Mouse (Mus musculus): ENCODE measurements at regions not wholly inside any gene's neighbourhood (a gene's known extent, or its start where the extent isn't known, plus 50 kb on each side); places are given as distances from the start of the nearest gene placed in this dataset.

DNA sequence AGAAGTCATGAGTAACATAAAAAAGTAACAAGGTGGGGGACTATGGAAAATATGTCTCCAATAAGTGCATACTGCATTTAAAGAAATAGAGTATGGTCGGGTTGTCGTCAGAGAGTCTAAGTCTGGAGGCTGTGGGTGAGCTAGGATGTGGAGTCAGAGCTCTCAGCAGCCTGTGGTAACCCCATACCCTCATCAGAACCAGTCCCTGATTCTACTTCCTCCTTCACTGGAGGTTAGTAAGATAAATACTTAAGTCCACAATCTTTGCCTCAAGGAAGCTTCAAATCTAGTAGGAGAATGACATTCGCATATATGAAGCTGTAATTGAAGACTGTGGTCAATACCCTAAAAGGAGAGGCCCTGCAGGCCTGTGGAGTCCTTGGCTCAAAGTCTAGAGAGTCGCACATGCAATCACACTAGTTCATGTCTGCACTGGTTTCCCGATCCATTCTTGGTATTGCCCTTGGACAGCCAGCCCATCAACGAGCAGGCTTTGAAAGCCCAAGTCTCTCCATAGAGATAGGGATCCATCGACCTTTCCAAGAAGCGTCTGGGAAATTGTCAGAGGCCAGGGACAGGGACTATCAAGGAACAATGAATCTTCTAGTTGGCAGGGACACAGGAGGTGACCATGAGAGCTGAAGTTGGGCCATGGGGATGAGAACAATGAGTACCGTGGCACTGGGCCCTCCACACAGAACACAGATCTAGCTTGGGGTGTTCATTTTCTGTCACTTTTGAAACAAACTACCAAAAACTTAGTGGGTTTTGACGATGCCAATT is 200.3 kb downstream of the Zfp36l1 start:
- DNase-seq (ENCODE audit: low read depth, low spot score) = no peak

DNA sequence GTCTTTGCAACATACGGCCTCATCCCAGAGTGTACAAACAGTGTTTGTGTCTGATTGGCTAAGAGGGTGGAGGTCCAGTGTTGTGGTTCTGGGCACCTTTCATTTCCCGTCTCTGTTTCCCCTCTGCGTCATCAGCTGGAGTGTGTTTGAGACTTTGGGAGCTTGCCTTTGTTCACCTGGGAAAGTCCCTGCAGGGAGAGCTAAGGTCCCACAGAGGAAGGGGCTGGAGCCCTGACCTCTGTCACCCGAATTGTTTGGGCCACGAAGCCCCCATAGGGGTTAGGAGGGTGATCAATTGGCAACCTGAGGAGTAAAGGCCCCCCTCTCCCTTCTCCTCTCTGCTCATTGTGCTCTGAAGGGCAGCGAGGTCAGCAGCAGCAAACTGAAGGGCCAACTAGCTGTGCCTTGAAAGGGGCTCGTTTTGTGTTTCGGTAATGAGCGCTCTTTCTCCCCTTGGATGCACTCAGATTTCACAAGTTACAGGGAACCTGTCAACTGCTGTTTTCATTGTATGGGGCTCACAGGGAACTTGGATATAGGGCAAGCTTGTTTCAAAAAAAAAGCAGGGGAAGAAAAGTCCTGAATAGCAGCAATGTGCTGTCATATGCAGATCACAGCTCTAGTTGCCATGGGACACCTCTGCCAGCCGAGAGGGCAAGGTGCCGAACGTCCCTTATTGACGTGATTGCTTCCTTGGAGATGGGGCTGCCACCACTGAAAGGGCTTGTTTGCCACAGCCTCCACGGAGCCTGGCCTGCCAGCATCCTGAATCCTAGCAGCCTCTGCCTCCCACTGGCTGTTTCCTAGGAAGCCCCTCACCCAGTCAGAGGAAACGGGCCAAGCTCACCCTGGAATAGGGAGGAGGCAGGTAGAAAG is 201.7 kb downstream of the Zfp36l1 start:
- DNase-seq (ENCODE audit: low read depth, low spot score) = no peak

- DNase-seq (ENCODE audit: low read depth, low spot score) = no peak
Measured at GRCm38 (mm10) chr12:79907583-79907982, 205.2 kb downstream of the Zfp36l1 start.

GRCm38 (mm10) chr12:79906738-79907365 is 206.0 kb downstream of the Zfp36l1 start:
- no peak for DNase-seq (ENCODE audit: low read depth, low spot score)

DNA sequence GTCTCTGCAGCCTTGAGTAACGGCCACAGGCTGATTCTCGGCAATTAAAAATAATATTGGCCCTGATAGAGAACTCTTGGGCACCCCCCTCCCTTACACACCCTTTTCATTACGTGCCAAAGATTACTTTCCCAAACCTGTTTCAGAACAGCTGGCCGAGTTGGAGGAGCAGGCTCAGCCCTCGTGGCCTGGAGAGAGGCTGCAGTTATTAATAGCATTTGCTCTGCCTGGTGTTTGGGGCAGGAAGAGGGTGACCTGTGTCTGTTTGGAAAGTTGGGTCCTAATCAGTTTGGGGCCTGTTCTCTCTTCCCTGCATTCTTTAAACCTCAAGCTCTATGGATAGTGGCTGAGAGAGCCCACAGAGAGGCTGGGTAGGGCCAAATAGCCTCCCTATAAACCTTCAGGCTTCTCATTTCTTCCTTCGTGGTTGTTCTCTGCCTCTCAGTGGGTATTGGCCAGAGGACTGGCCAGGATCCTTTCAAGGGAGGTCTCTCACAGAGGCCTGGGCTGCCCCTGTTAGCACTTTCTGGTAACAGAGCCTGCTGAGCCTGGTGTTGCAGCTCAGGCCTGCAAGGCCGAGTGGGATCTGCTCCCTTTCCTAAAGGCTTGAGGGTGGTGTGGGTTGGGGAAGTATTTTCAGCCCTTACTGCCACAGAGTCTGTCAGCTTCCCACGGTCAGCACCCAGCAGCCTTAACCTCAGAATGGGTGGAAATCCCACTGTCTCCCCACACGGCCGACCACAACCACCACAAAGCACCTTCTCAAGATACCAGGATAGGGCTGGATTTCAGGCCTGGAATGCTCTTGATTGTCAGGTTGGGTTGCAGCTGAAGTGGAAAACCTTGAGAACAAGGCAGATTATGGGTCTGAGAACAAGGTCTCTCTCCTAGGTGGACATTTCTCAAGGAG is 206.7 kb downstream of the Zfp36l1 start:
- DNase-seq (ENCODE audit: low read depth, low spot score) = no peak

GRCm38 (mm10) chr12:79904913-79905549 is 207.8 kb downstream of the Zfp36l1 start:
- no peak for DNase-seq (ENCODE audit: low read depth, low spot score)

GRCm38 (mm10) chr12:79902761-79903160 is 210.1 kb downstream of the Zfp36l1 start:
- DNase-seq (ENCODE audit: low read depth, low spot score) = no peak

- DNase-seq (ENCODE audit: low read depth, low spot score) = no peak
Measured at GRCm38 (mm10) chr12:79902163-79902562, 210.7 kb downstream of the Zfp36l1 start.

- no peak for DNase-seq (ENCODE audit: low read depth, low spot score)
Measured at GRCm38 (mm10) chr12:79898198-79898930, 214.4 kb downstream of the Zfp36l1 start.

DNA sequence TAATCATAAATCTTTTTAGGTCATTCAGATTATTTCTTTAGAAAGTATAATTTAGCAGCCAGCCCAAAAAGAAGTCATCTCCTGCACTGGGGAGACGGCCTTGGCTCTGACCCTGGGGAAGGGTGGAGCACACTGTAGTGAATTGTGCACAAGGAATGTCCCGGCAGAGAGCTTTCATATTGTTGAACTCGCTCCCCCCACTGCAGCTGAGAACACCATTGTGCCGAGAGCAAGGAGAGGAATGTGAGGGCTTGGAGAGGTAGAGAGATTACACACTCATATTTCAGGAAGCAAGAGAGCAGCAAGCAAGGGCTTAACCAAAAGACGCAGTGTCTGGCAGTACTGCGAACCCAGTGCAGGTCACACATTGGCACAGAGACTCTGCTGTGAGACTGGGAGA is 216.8 kb downstream of the Zfp36l1 start:
- no peak for DNase-seq (ENCODE audit: low read depth, low spot score)

GRCm38 (mm10) chr12:79895324-79895723 is 217.5 kb downstream of the Zfp36l1 start:
- DNase-seq (ENCODE audit: low read depth, low spot score) = no peak

DNA sequence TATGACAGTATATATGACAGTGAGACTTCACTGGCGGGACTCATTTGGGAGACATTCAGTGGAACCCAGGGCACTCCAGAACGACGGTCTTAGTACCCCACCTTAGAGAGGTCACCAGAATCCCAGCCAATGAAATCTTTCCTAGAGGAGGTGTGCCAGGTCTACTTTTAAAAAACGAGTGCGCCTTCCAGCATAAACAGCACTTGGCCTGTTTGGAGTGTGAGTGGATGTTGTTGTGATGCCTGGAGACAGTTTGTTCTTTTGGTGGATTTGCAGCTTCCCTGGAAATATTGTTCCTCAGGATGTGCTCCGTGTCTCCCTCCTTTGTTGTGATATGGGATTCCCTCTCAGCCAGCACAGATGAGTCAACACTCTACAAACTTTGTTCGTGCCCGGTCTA is 219.9 kb downstream of the Zfp36l1 start:
- no peak for DNase-seq (ENCODE audit: low read depth, low spot score)

GRCm38 (mm10) chr12:79891942-79892341 is 220.9 kb downstream of the Zfp36l1 start:
- no peak for DNase-seq (ENCODE audit: low read depth, low spot score)

- DNase-seq (ENCODE audit: low read depth, low spot score) = no peak
Measured at GRCm38 (mm10) chr12:79890887-79891286, 221.9 kb downstream of the Zfp36l1 start.

DNA sequence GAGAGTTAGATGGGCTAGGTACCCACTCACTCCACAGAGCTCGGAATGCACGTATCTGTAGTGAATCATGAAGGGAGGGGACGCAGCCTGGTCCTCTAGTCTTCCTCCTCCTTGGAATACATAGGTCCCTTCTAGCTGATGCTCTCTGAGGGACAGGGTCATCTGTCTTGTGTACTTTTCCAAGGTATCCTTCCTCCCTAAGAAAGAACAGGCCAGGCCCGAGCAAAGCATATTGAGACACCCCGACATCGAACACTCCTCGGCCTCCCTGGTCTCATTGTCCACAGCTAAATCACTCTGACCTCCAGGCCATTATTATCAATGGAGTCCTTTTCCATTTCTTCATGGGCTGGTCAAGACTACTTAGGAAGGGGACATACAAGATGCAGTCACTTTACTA is 222.5 kb downstream of the Zfp36l1 start:
- no peak for DNase-seq (ENCODE audit: low read depth, low spot score)

- DNase-seq (ENCODE audit: low read depth, low spot score) = no peak
Measured at GRCm38 (mm10) chr12:79888812-79889211, 224.0 kb downstream of the Zfp36l1 start.

DNA sequence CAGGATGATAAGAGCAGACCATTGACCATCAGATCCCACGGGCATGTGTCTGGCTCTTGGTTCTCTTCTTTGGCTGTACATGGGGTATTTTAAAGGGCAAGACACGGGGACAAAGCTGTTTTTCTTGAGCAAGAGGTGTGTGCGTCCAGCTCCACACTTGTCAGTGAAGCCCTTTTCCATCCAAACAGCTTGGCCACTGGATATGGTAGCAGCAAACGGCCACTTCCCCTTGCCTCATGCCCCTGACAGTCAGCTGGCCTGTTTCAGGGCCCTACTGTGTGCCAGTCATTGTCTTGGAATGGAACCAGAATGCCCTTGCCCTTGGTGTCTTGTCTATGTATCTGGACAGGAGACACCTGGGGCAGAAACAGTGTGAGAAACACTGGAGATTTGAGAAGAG is 224.7 kb downstream of the Zfp36l1 start:
- no peak for DNase-seq (ENCODE audit: low read depth, low spot score)

GRCm38 (mm10) chr12:79887225-79887886 is 225.5 kb downstream of the Zfp36l1 start:
- DNase-seq (ENCODE audit: low read depth, low spot score) = no peak

- no peak for DNase-seq (ENCODE audit: low read depth, low spot score)
Measured at GRCm38 (mm10) chr12:79886494-79886893, 226.3 kb downstream of the Zfp36l1 start.

DNA sequence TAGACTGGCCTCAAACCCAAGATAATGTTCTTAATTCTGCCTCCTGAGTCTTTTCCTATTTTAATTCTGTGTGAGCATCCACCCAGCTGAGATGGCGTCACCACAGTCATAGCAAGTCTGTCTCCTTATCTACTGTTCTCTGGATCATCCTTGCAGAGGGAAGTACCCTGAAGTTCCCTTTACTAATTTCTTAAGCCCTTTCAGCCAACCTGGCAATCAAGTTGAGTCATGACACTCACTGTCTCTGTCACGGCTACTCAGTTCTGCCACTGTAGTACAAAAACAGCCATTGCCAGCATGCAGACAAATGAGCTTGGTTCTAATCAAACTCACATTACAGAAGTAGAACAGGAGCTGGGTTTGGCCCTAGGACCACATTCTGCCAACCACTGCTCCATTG is 227.5 kb downstream of the Zfp36l1 start:
- DNase-seq (ENCODE audit: low read depth, low spot score) = no peak
